Mouse (Mus musculus) testis, postnatal 10 days (tissue): ENCODE results near the gene Ust.
"Not testable (repeated sequence)": the region's sequence is repeated elsewhere in the genome, so short reads cannot be mapped to it uniquely, and the experiment has no call there.

Source experiments
- DNase-seq: peaks from one replicate; pipeline ENCODE4 v3.0.0; 2021; ENCODE audit warnings: low spot score

Ust gene

DNA sequence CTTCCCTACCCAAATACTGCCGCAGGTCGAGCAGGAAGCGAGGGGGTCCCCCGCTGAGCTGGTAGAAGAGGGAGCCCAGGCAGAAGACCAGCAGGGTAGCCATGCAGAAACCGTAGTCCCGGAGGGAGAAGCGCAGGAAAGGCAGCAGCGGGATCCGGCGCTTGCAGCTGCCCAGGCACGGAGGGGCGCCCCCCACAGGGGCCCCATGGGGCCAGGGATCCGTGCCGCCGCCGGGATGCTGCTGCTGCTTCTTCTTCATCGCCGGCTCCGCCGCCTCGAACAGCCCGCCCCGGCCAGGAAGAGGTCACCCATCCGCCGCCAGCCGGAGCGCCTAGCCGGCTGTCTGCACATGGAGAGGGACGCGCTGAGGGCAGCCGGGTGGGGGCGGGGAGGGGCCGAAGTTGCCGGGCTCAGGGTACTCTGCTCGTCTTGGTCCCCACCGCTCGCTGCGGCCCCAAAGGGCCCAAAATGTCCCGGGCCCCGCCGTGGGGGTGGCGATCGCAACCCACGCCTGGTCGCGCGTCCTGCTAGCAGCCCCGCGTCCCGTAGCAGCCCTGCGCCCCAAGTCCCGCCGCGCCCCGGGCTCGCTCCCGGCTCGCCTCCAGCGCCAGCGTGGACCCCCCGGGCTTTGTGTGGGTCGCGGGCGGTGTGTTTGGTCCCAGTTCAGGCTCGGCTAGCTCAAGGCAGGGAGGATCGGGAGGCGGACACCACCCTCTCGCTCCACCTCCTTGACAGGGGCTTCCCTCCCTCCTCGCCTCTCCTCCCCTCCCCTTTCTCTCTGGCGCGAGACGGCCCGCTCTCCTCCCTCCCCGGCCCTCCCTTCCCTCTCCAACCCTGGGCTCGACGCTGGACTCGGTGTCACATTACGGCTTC is at the start of gene Ust:
Ust (minus strand) TSS at position 685 of the 873 bp plus-strand sequence.
- peak; percentile 81 for DNase-seq

- DNase-seq: no peak
These were observed 42.7 kb upstream of the Ust start for GRCm38 (mm10) chr10:8561366-8561765.

- DNase-seq: not testable (repeated sequence)
These were observed 40.9 kb upstream of the Ust start for GRCm38 (mm10) chr10:8559566-8559965.

DNA sequence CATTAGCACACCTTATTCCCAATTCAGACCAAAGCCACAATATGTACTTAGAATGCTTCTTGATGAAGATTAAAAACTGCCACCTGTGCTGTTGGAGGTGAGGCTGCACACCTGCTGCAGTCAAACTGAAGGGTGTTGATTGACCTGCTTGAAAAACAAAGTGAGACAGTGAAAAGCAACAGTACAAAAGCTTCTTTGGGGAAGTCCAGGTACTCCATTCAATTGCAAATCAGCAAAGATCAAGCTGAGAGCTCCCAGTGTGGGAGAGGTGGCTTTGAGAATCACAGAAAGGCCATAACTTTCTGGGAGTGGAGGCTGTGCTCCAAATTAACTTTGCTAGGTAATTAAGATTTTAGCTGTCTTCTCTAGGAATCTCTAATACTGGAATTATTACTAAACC is 33.6 kb upstream of the Ust start:
- DNase-seq: not testable (repeated sequence)

DNA sequence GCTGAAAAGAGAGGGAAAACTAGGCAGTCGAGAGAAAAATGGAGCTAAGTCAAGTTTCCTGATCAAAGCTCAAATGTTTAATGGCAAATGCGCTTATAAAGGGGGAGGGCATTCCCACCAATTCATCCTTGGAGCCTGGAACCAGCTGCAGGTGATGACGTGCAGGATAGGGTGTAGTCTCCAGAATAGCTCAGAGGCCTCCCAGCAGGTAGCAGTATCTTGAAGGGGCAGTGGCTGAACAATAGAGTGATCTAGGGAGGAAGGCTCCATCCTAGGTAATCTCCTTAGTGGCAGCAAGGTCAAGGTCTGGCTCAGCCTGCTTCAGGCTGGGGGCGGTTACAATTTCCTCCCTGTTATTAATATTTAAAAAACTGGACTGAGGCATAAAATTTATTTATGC is 33.0 kb upstream of the Ust start:
- not testable (repeated sequence) for DNase-seq

GRCm38 (mm10) chr10:8541514-8541913 is 22.9 kb upstream of the Ust start:
- no peak for DNase-seq

GRCm38 (mm10) chr10:8535445-8535844 is 16.8 kb upstream of the Ust start:
- no peak for DNase-seq

DNA sequence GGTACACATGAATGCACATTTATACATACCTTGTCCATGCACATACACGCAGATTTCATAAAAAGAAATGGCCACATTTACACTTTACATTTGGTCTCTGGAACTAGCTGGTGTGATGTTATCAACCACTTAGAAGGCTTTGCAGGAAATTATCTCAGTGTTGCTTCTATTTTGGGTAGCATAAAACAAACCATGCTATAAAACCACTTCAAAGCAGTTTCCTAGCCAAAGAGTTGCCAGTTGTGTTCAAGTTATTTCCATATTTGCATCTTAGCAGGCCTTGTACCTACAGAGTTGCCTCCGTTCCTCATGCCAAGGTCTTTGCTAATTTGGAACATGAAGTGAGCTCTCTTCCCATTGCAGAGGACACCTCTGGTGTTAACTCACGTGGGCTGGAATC is 13.0 kb upstream of the Ust start:
- DNase-seq: no peak

DNA sequence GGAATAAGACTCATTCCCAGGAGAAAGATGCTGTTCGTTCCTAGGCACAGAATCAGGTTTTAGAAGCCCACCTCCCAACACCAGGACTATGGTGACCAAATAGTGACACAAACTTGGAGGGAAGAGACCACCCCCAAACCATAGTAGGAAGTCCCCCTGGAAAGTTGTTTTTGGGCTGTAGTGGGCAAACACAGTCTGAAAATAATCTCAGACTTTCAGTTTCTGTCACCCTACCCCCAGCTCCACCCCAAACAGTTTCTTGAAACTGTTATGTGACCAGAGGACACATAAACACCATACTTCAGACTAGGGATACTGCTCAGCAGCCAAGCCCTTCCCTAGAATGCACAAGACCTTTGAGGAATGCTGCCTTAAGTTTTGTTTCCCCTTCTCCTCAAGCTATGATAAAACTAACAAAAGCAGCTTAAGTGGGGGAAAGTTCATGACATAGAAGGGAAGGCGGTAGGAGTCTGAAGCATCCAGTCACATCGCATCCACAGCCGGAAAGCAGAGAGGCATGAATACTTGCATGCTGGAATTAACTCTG is 12.0 kb upstream of the Ust start:
- no peak for DNase-seq

DNA sequence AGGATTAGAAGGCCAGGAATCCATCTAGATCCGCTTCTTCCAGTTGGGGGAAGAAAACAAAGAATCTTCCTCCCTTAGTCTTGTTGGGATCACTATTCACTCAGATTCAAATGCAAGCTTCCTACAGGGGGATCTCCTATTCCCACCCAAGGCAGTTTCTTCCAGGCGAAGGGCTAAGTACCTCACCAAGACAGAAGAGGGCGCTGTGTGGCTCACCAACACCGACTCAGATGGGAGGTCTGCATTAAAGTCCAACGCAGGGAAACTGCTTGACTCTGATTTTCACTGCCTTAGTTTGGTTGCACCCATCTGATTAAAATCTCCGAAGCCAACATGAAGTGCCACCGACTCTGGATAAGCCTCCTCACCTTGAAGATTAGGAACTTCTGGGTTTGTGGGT is 10.5 kb upstream of the Ust start:
- DNase-seq: peak; percentile 72

DNA sequence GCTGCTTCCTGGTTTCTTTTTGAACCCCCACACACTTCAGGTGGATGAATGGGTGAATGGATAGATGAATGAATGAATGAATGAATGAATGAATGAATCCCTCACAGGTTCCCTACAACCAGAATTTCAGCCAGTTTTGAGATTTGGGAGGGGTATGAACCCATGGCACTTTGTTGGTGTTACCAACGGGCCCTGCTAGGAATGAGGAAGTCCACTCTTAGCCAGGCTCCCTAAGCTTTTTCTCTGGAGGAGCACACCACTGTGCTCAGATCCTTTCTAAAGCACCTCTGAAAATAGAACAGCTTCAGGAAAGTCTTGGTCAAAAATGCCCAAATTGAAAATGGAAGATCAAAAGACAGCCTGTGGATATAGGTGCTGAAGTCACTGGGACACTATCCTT is 6.7 kb upstream of the Ust start:
- DNase-seq: no peak

- DNase-seq: no peak
These were observed 2.9 kb upstream of the Ust start for GRCm38 (mm10) chr10:8521536-8521935.

- DNase-seq: no peak
These were observed 2.3 kb upstream of the Ust start for GRCm38 (mm10) chr10:8520766-8521395.

GRCm38 (mm10) chr10:8519014-8519491 is 428 bp upstream of the Ust start:
- DNase-seq: no peak

DNA sequence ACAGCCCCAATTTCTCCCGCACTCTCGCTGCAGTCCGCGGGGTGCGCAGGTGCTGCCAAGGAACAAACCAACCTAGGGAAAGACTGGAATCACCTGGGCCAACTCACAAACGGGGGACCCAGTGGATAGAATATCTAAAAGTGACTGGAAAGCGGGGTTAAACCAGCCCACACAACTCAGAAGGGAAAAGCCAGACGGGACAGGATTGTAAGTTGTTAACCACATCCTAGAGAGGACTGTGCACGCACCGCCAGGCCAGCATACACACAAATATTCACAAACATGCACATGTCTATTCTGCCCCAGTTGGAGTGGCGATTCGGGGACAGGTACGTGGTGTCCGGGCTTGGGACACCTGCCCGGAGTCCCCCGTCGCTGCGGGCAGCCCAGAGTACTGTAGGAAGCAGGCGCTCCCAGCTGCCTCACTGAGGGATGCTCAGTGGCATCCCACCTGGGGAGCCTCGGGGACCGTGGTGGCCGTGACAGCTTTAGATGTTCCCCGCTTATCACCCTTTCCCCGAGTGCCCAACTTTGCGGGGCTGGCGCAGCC is 959 bp downstream of the Ust start:
- DNase-seq: no peak

DNA sequence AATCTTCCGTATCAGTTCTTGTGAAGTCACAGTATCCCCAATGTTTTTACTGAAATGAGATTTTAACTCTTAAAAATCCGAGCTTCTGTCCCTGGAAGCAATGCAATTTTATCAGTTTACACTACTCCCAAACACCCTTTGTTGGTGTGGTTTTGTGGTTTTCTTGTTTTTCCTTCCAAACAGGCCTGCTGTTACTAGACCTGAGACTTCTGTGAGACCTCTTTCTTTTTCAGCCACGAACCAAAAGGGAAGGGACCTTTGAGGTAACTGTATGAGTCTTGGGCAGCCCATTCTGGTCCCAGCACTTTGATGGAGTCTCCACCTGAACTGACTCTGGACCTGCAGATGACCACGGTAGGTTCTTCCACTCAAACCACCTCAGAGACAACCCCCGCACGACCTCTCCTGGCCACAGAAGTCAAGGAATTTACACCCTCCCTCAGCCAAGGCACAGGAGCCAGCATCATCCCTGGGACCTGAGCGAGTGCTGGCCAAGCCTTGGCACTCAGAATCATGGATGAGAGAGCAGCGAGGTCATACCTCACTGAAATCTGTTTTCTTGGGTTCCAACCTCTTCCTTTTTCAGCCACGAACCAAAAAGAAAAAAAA is 1.6 kb downstream of the Ust start:
- DNase-seq: no peak

DNA sequence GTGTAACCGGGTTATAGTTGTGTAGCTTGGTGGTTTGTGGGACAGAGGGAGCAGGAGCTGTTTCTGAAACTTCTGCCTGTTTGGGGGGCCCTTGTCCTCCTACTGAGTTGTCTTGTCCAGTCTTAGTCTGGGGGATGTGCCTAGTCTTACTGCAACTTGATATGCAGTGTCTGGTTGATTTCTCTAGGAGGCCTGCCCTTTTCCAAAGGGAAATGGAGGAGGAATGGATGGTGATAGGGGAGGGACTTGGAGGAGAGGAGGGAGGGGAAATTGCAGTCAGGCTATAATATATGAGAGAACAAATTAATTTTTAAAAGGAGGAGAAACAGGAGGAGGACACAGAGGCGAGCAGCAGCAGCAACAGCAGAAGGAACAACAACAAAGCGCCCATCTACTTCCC is 4.9 kb downstream of the Ust start:
- DNase-seq: no peak

DNA sequence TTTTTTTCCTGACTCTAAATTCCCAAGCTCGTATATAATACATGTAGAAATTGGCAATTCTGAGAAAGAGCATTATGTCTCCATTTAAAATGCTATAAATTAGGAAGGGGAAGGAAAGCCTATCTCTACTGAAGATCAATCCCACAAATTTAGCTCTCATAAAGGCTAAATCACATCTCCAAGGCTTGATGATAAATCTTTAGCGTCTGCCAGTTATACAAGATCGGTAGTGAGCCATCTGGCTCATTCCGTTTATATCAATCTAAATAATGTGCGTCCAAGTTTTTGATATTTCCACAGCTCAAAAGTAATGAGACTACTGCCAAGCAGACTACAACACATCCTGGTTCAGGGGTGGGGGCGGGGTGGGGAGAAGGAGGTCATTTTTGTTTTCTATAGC is 6.4 kb downstream of the Ust start:
- no peak for DNase-seq

GRCm38 (mm10) chr10:8511760-8512159 is 6.9 kb downstream of the Ust start:
- DNase-seq: no peak

- no peak for DNase-seq
These were observed 12.4 kb downstream of the Ust start for GRCm38 (mm10) chr10:8506247-8506573.

- DNase-seq: no peak
These were observed 13.0 kb downstream of the Ust start for GRCm38 (mm10) chr10:8505346-8506246.
